9 mouse cellular contexts compared by ENCODE assay signal in genomic region chr6:115891497-115892061, GRCm38 (mm10). TPM values are rescaled to one million over a fixed set of nuclear protein-coding genes. Genes with fewer than 3 reads are reported as not detected.
A peak's percentile ranks its signal among the peaks of the same experiment; 100 is the strongest.
DNase-seq lines count a peak whose midpoint lies in the region; ATAC-seq lines count a peak whose summit lies in the region.
"Had no signal": no experiment of that assay in that cellular context is flagged by ENCODE, and none has a peak within 500 bp of the region (broad histone marks: within the 10 kb centered on the region; RNA-seq: fewer than 3 reads in every experiment).

No protein-coding gene starts in this region.

- 0 out of 2 replicates have a peak, but pooled peaks cover 2% of the 10 kb centered on the region for H3K36me3 ChIP-seq in forebrain, embryonic 16.5 days (ENCODE audit: control insufficient read depth, insufficient read depth)
- H3K36me3 ChIP-seq in intestine, embryonic 16.5 days (ENCODE audit: control insufficient read depth, insufficient read depth, low read length): peaks cover 3% of the 10 kb centered on the region; the same call in 1 of the 2 replicates

- WGBS in forebrain, embryonic 16.5 days: 7% methylated on average over 8 of the region's 8 CpGs
- 49% methylated on average over 8 of the region's 8 CpGs for WGBS in intestine, embryonic 16.5 days

- H3K4me1 ChIP-seq in forebrain, embryonic 16.5 days (replicated peaks; ENCODE audit: control insufficient read depth, insufficient read depth, low read length): peaks cover 22% of the 10 kb centered on the region
- H3K4me1 ChIP-seq in intestine, embryonic 16.5 days (ENCODE audit: control insufficient read depth, insufficient read depth, low read length): peaks cover 11% of the 10 kb centered on the region

- H3K27ac ChIP-seq in forebrain, embryonic 16.5 days (ENCODE audit: low read length): peak overlapping the region; percentile 84
- peak overlapping the region; percentile 50 for H3K27ac ChIP-seq in intestine, embryonic 16.5 days (ENCODE audit: low read length)

- ATAC-seq in forebrain, embryonic 16.5 days: peak; percentile 78
- ATAC-seq in intestine, embryonic 16.5 days: peak; percentile 57

- no peak overlapping the region for H3K4me3 ChIP-seq in forebrain, embryonic 16.5 days (replicated peaks; ENCODE audit: low read length)
- no peak overlapping the region for H3K4me3 ChIP-seq in intestine, embryonic 16.5 days (ENCODE audit: low read length)

- no peaks in the 10 kb centered on the region for H3K27me3 ChIP-seq in forebrain, embryonic 16.5 days (replicated peaks; ENCODE audit: control insufficient read depth, insufficient read depth, low read length)
- H3K27me3 ChIP-seq in intestine, embryonic 16.5 days (replicated peaks; ENCODE audit: control insufficient read depth, insufficient read depth, low read length): no peaks in the 10 kb centered on the region

- intact Hi-C loops in left cerebral cortex, postnatal 4 days (cut with DNase I): loop anchor here (5.0 to 10.0 kb wide), 2 partner anchors 106 to 233 kb away; partner anchors contain the start of gene Plxnd1

- no peaks in the 10 kb centered on the region for H3K9me3 ChIP-seq in forebrain, embryonic 16.5 days (ENCODE audit: control insufficient read depth, low read length)
- H3K9me3 ChIP-seq in intestine, embryonic 16.5 days (ENCODE audit: control insufficient read depth, low read length): no peaks in the 10 kb centered on the region

- peak; percentile 83 for DNase-seq in testis, postnatal 10 days (ENCODE audit: low spot score)
- DNase-seq in testis, postnatal 14 days (ENCODE audit: low spot score): no peak
- DNase-seq in left cerebral cortex, postnatal 4 days: peak; percentile 78
- peak; percentile 94 for DNase-seq in right cerebral cortex, postnatal 14 days
- DNase-seq in urinary bladder, adult 2 months (ENCODE audit: low spot score): no peak
- no peak for DNase-seq in yolk sac, embryonic 10.5 days (ENCODE audit: low spot score)

- H3K9ac ChIP-seq in forebrain, embryonic 16.5 days (replicated peaks; ENCODE audit: low read depth, low read length): no peak overlapping the region
- peak overlapping the region; percentile 16; the same call in 1 of the 2 replicates for H3K9ac ChIP-seq in intestine, embryonic 16.5 days (ENCODE audit: low read depth, low read length)

- H3K4me2 ChIP-seq in forebrain, embryonic 16.5 days (ENCODE audit: low read length): peak overlapping the region; percentile 18
- no peak overlapping the region for H3K4me2 ChIP-seq in intestine, embryonic 16.5 days (ENCODE audit: low read depth, low read length)

RNA-seq across cellular contexts. Expression of gene Ift122, which starts 38.3 kb away (rescaled TPM):
- polyA plus RNA-seq in forebrain, embryonic 16.5 days (2015; fragmentation: Nextera tagmentation; extraction: Ambion mirVana): 30.8 and 32.7 TPM in 2 replicates
- 13.0 and 13.1 TPM in 2 replicates for polyA plus RNA-seq in intestine, embryonic 16.5 days (2015; fragmentation: Nextera tagmentation; extraction: Ambion mirVana)
- 10 to 100 TPM; 28.9 to 35.8 TPM for total RNA-seq in left cerebral cortex, postnatal 4 days (2021)
- 12.8 and 13.7 TPM in 2 replicates for polyA plus RNA-seq in urinary bladder, adult 2 months (2012; rRNA removed)

RNA-seq across cellular contexts. Expression of gene Mbd4, which starts 38.4 kb away (rescaled TPM):
- polyA plus RNA-seq in forebrain, embryonic 16.5 days (2015; fragmentation: Nextera tagmentation; extraction: Ambion mirVana): 14.4 and 16.9 TPM in 2 replicates
- polyA plus RNA-seq in intestine, embryonic 16.5 days (2015; fragmentation: Nextera tagmentation; extraction: Ambion mirVana): 10.0 and 12.2 TPM in 2 replicates
- 1 to 10 TPM; 6.4 to 7.1 TPM for total RNA-seq in left cerebral cortex, postnatal 4 days (2021)
- 4.4 and 5.0 TPM in 2 replicates for polyA plus RNA-seq in urinary bladder, adult 2 months (2012; rRNA removed)

RNA-seq across cellular contexts. Expression of gene Rho, which starts 40.0 kb away (rescaled TPM):
- polyA plus RNA-seq in forebrain, embryonic 16.5 days (2015; fragmentation: Nextera tagmentation; extraction: Ambion mirVana): 0.15 TPM in 1 of 2 replicates, not detected in the other
- 0.31 TPM in 1 of 2 replicates, not detected in the other for polyA plus RNA-seq in intestine, embryonic 16.5 days (2015; fragmentation: Nextera tagmentation; extraction: Ambion mirVana)
- total RNA-seq in left cerebral cortex, postnatal 4 days (2021): under 1 TPM; 0.28 to 0.56 TPM
- polyA plus RNA-seq in urinary bladder, adult 2 months (2012; rRNA removed): 0.44 and 0.66 TPM in 2 replicates
- polyA plus RNA-seq: heart, embryonic 14.5 days had no signal

RNA-seq across cellular contexts. Expression of gene H1foo, which starts 53.2 kb away (rescaled TPM):
- not detected in 2 replicates for polyA plus RNA-seq in forebrain, embryonic 16.5 days (2015; fragmentation: Nextera tagmentation; extraction: Ambion mirVana)
- not detected in 2 replicates for polyA plus RNA-seq in intestine, embryonic 16.5 days (2015; fragmentation: Nextera tagmentation; extraction: Ambion mirVana)
- not detected for total RNA-seq in left cerebral cortex, postnatal 4 days (2021)
- polyA plus RNA-seq in urinary bladder, adult 2 months (2012; rRNA removed): not detected in 2 replicates
- polyA plus RNA-seq: heart, embryonic 14.5 days had no signal

RNA-seq across cellular contexts. Expression of gene Efcab12, which starts 53.4 kb away (rescaled TPM):
- polyA plus RNA-seq in forebrain, embryonic 16.5 days (2015; fragmentation: Nextera tagmentation; extraction: Ambion mirVana): 1.4 and 1.8 TPM in 2 replicates
- 0.36 and 0.44 TPM in 2 replicates for polyA plus RNA-seq in intestine, embryonic 16.5 days (2015; fragmentation: Nextera tagmentation; extraction: Ambion mirVana)
- 1 to 10 TPM; 3.0 to 3.6 TPM for total RNA-seq in left cerebral cortex, postnatal 4 days (2021)
- 0.56 and 0.74 TPM in 2 replicates for polyA plus RNA-seq in urinary bladder, adult 2 months (2012; rRNA removed)

Comparison
In these comparisons a context has a peak if more than half of its experiments do, and no peak if none do; other contexts are left out.
1. DNase-seq: peak in testis, postnatal 10 days (single experiment), left cerebral cortex, postnatal 4 days (single experiment) and right cerebral cortex, postnatal 14 days (single experiment); none in testis, postnatal 14 days (single experiment), urinary bladder, adult 2 months (single experiment) and yolk sac, embryonic 10.5 days (single experiment).